Mouse (Mus musculus) liver, adult 2 months (tissue): ENCODE data around the gene Armcx3. TPM values are rescaled to one million over a fixed set of nuclear protein-coding genes. Genes with fewer than 3 reads are reported as not detected.

Source experiments
- DNase-seq: peaks from one replicate; pipeline ENCODE4 v3.0.0-alpha.2; 2011; ENCODE audit warnings: low read depth, low spot score; ENCODE audit errors: extremely low read depth
- H3K27ac ChIP-seq: fragments of 200-500 bp; replicated peaks from 2 replicates; pipeline ENCODE4 v1.5.1; 2012; ENCODE audit warnings: low read depth, mild to moderate bottlenecking, control low read depth, inconsistent platforms, low read length; ENCODE audit not compliant: insufficient read depth
- H3K27me3 ChIP-seq: fragments of 200-500 bp; 2 replicates; pipeline ENCODE4 v1.6.1; 2012; ENCODE audit warnings: mild to moderate bottlenecking, moderate library complexity, low read length, inconsistent platforms; ENCODE audit not compliant: control insufficient read depth, insufficient read depth
- H3K36me3 ChIP-seq: fragments of 200-500 bp; 2 replicates; pipeline ENCODE4 v1.6.1; 2012; ENCODE audit warnings: low read length, inconsistent platforms; ENCODE audit not compliant: control insufficient read depth, insufficient read depth
- H3K4me1 ChIP-seq: fragments of 200-500 bp; 2 replicates; pipeline ENCODE4 v1.6.1; 2011; ENCODE audit warnings: low read length; ENCODE audit not compliant: control insufficient read depth, insufficient read depth
- H3K4me3 ChIP-seq: fragments of 200-500 bp; 2 replicates; pipeline ENCODE4 v1.5.1; 2011; ENCODE audit warnings: low read depth, mild to moderate bottlenecking, control low read depth, low read length, moderate library complexity; ENCODE audit not compliant: insufficient read depth
- H3K79me2 ChIP-seq: fragments of 200-500 bp; 2 replicates; pipeline ENCODE4 v1.6.1; 2012; ENCODE audit warnings: inconsistent platforms, mild to moderate bottlenecking, low read length, moderate library complexity; ENCODE audit not compliant: control insufficient read depth, insufficient read depth
- H3K9ac ChIP-seq: fragments of 200-500 bp; 2 replicates; pipeline ENCODE4 v1.6.1; 2012; ENCODE audit warnings: low read depth, mild to moderate bottlenecking, control low read depth, inconsistent platforms, low read length
- CTCF ChIP-seq: fragments of 200-500 bp; IDR thresholded peaks from 2 replicates; pipeline ENCODE4 v1.5.1; 2011; ENCODE audit warnings: low read depth, low read length, control low read depth
- POLR2A ChIP-seq: fragments of 200-500 bp; IDR thresholded peaks from 2 replicates; pipeline ENCODE4 v1.6.1; 2011; ENCODE audit warnings: low read length, control low read depth; ENCODE audit not compliant: insufficient read depth; ENCODE audit errors: extremely low read depth
- WGBS: fragments of 180-500 bp; shearing (Covaris S2); methylation state at CpG from one replicate; pipeline ENCODE4 v1.1.7; 2018; 5-methylcytosine and 5-hydroxymethylcytosine counted together
- polyA plus RNA-seq: library from polyadenylated mRNA; depleted of rRNA; stranded (reverse); fragments of >200 nt; gene quantifications from 2 replicates; pipeline ENCODE4 v1.2.3, GENCODE M21; 2012
- total RNA-seq: library from RNA; depleted of rRNA; stranded (reverse); fragments of >200 nt; gene quantifications from 2 replicates; pipeline ENCODE4 v1.2.3, GENCODE M21; 2014

Armcx3 gene
- total and polyA plus RNA-seq, 2 experiments = 2.3 to 8.7 TPM

GRCm38 (mm10) chrX:134737796-134738195 lies 18.6 kb upstream of the Armcx3 start:
- Histone ChIP-seq H3K9ac (no peak overlapping the region), H3K4me3 (no peak overlapping the region), H3K27ac (no peak overlapping the region), H3K27me3 (no peaks in the 10 kb centered on the region), H3K79me2 (no peaks in the 10 kb centered on the region), H3K4me1 (no peaks in the 10 kb centered on the region), H3K36me3 (no peaks in the 10 kb centered on the region)
- 100% methylated on average over 1 of the region's 1 CpGs for WGBS
- DNase-seq = no peak
- TF ChIP-seq CTCF (no peak), POLR2A (no peak)

- TF ChIP-seq POLR2A = no peak
- no peak for TF ChIP-seq CTCF
- Histone ChIP-seq H3K27ac (no peak overlapping the region), H3K9ac (no peak overlapping the region), H3K27me3 (no peaks in the 10 kb centered on the region), H3K36me3 (no peaks in the 10 kb centered on the region), H3K4me3 (no peak overlapping the region), H3K4me1 (no peaks in the 10 kb centered on the region), H3K79me2 (no peaks in the 10 kb centered on the region)
- 55% methylated on average over 4 of the region's 4 CpGs for WGBS
- no peak for DNase-seq
These were observed 17.2 kb upstream of the Armcx3 start for GRCm38 (mm10) chrX:134739160-134739559.

GRCm38 (mm10) chrX:134741862-134742261 lies 14.5 kb upstream of the Armcx3 start:
- 75% methylated on average over 5 of the region's 5 CpGs for WGBS
- TF ChIP-seq CTCF = no peak
- no peak for TF ChIP-seq POLR2A
- Histone ChIP-seq H3K9ac (no peak overlapping the region), H3K4me1 (no peaks in the 10 kb centered on the region), H3K36me3 (no peaks in the 10 kb centered on the region), H3K27ac (no peak overlapping the region), H3K4me3 (no peak overlapping the region), H3K79me2 (no peaks in the 10 kb centered on the region), H3K27me3 (no peaks in the 10 kb centered on the region)
- DNase-seq = no peak

- Histone ChIP-seq H3K9ac (no peak overlapping the region), H3K27me3 (no peaks in the 10 kb centered on the region), H3K36me3 (no peaks in the 10 kb centered on the region), H3K4me1 (no peaks in the 10 kb centered on the region), H3K4me3 (no peak overlapping the region), H3K79me2 (no peaks in the 10 kb centered on the region), H3K27ac (no peak overlapping the region)
- 13% methylated on average over 5 of the region's 5 CpGs for WGBS
- peak; percentile 73 for TF ChIP-seq CTCF
- TF ChIP-seq POLR2A = no peak
- no peak for DNase-seq
These were observed 9.9 kb upstream of the Armcx3 start for GRCm38 (mm10) chrX:134746459-134746858.

GRCm38 (mm10) chrX:134750764-134751592 lies 5.4 kb upstream of the Armcx3 start, which contains the start of gene Armcx6:
TSS of gene Armcx6 (minus strand) at chrX:134751417.
- Histone ChIP-seq H3K36me3 (no peaks in the 10 kb centered on the region), H3K4me1 (no peaks in the 10 kb centered on the region), H3K79me2 (no peaks in the 10 kb centered on the region), H3K27ac (no peak within 1 kb of the TSS), H3K4me3 (peak within 1 kb of the TSS; percentile 56), H3K27me3 (no peaks in the 10 kb centered on the region), H3K9ac (peak within 1 kb of the TSS; percentile 31; the same call in 1 of the 2 replicates)
- WGBS = 1% methylated on average over 36 of the region's 36 CpGs
- DNase-seq = peak; percentile 33
- TF ChIP-seq POLR2A (0 out of 2 replicates have a peak, but pooled peaks have one; percentile 9), CTCF (no peak)

- Histone ChIP-seq H3K4me1 (no peaks in the 10 kb centered on the region), H3K4me3 (no peak overlapping the region), H3K27ac (no peak overlapping the region), H3K9ac (no peak overlapping the region), H3K36me3 (no peaks in the 10 kb centered on the region), H3K79me2 (no peaks in the 10 kb centered on the region), H3K27me3 (no peaks in the 10 kb centered on the region)
- TF ChIP-seq CTCF (no peak), POLR2A (no peak)
- WGBS = 52% methylated on average over 2 of the region's 2 CpGs
- DNase-seq = no peak
These were observed 4.5 kb upstream of the Armcx3 start for GRCm38 (mm10) chrX:134751910-134752309.
